Mouse (Mus musculus) liver, embryonic 11.5 days (tissue): ENCODE data around the gene Cabp4. TPM values are rescaled to one million over a fixed set of nuclear protein-coding genes. Genes with fewer than 3 reads are reported as not detected.

Experiments
- ATAC-seq: fragments of 200-750 bp; cut with Nextera tagmentation; replicated peaks from 2 replicates; pipeline ENCODE4 v1.8.0; 2017; ENCODE audit warnings: moderate number of reproducible peaks, mild to moderate bottlenecking, moderate TSS enrichment, moderate library complexity; ENCODE audit not compliant: low FRiP score
- DNase-seq: peaks from one replicate; pipeline ENCODE4 v3.0.0-alpha.2; 2017; ENCODE audit warnings: low spot score
- H3K27ac ChIP-seq: fragments of 300-500 bp; sonication (generic); 2 replicates; pipeline ENCODE4 v1.5.1; 2014; ENCODE audit warnings: mild to moderate bottlenecking, low read depth, low read length, control low read depth
- H3K27me3 ChIP-seq: fragments of 300-500 bp; sonication (generic); replicated peaks from 2 replicates; pipeline ENCODE4 v1.6.1; 2014; ENCODE audit warnings: low read length, mixed read lengths; ENCODE audit not compliant: control insufficient read depth, insufficient read depth
- H3K36me3 ChIP-seq: fragments of 300-500 bp; sonication (generic); 2 replicates; pipeline ENCODE4 v1.6.1; 2014; ENCODE audit warnings: mild to moderate bottlenecking, low read length, moderate library complexity, mixed read lengths; ENCODE audit not compliant: control insufficient read depth, insufficient read depth
- H3K4me1 ChIP-seq: fragments of 300-500 bp; sonication (generic); replicated peaks from 2 replicates; pipeline ENCODE4 v1.6.1; 2014; ENCODE audit warnings: low read length, mixed read lengths; ENCODE audit not compliant: control insufficient read depth, insufficient read depth
- H3K4me2 ChIP-seq: fragments of 300-500 bp; sonication (generic); 2 replicates; pipeline ENCODE4 v1.6.1; 2014; ENCODE audit warnings: mild to moderate bottlenecking, control low read depth, moderate library complexity
- H3K4me3 ChIP-seq: fragments of 300-500 bp; sonication (generic); 2 replicates; pipeline ENCODE4 v1.5.1; 2014; ENCODE audit warnings: low read depth, low read length, control low read depth
- H3K9ac ChIP-seq: fragments of 300-500 bp; sonication (generic); 2 replicates; pipeline ENCODE4 v1.6.1; 2014; ENCODE audit warnings: low read depth, low read length, control low read depth
- H3K9me3 ChIP-seq: fragments of 300-500 bp; sonication (generic); 2 replicates; pipeline ENCODE4 v1.6.1; 2016; ENCODE audit warnings: low read length, inconsistent platforms, mixed read lengths; ENCODE audit not compliant: control insufficient read depth
- WGBS: fragments of 180-500 bp; shearing (Covaris S2); extraction: QIAGEN DNeasy Blood & Tissue Kit; methylation state at CpG from one replicate; pipeline ENCODE4 v1.1.7; 2014; 5-methylcytosine and 5-hydroxymethylcytosine counted together
- polyA plus RNA-seq: library from polyadenylated mRNA; unstranded; fragments of >200 nt; fragmentation: Nextera tagmentation; extraction: Ambion mirVana; gene quantifications from 2 replicates; pipeline ENCODE4 v1.2.1, GENCODE M21; 2014

Gene Cabp4
- polyA plus RNA-seq, 1 experiment from 2014 or later: 0.21 TPM

DNA sequence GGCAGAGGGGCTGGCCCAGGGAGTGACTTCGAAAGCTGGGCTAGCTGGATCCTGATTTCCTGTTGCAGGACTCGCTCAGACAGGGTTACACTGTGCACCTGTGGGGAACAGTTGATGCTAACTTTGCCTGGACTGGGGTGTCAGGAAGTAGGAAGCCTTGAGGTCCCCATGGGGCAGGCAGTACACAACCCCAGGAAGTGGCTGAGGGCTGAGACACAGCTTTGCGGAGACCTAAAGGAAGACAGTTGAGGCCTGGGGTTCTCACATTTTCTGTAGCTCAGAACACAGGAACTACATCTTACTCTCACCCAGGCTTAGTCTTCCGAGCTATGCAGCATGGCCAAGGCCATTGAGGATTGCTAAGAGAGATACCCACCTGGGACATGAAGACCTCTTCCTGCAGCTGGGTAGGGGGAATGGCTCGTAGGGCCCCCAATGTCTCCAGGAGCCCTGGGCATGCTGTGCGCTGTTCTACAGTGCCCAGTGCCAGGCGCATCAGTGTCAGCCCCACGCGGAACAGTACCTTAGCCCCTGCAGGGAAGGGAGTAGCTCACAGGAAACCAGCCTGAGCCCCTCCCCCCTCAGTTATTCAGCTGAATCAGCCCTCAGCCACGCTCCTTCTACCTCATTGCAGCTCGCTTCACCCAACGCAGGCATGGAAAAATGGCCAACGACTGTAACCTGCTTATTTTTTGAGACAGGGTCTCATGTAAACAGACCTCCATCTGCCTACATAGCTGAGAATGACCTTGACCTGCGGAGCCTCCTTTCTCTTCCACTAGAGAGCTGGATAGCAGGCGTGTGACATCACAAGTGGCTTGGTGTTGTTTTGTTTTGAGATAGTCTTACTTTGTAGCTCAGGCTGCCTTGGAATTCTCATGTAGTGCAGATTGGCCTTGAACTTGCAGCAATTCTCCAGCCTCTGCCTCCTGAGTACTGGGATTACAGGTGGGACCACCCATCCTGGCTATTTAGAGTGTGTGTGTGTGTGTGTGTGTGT lies 41.4 kb upstream of the Cabp4 start:
- Histone ChIP-seq H3K4me2 (peak overlapping the region; percentile 24), H3K4me3 (no peak overlapping the region), H3K27ac (peak overlapping the region; percentile 1), H3K9ac (peak overlapping the region; percentile 46; the same call in 1 of the 2 replicates), H3K4me1 (peaks cover 13% of the 10 kb centered on the region; the same call in 1 of the 2 replicates), H3K36me3 (no peaks in the 10 kb centered on the region), H3K27me3 (no peaks in the 10 kb centered on the region), H3K9me3 (no peaks in the 10 kb centered on the region)
- DNase-seq (no peak), ATAC-seq (peak; percentile 14; the same call in 1 of the 2 replicates)
- 46% methylated on average over 15 of the region's 15 CpGs for WGBS

DNA sequence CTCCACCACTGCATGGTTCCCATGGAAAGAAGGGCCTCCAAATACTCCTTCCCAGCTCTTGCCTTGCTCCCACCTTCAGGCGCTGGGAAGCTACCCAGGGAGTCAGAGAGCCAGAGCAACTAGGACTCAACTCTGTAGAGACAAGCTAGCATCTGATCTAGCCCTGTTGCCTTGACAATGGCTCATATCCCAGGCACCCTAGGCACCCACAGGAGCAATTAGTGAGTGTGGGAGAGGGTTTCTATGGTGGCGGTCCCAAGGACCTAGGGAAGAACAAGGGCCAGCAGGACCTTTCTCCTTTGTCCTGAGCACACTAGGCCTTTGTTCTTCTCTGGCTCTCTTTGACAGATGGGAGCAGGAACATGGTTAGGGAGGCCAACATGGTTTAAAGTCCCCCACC lies 39.9 kb upstream of the Cabp4 start:
- H3K9ac ChIP-seq: no peak overlapping the region
- 80% methylated on average over 2 of the region's 2 CpGs for WGBS
- no peaks in the 10 kb centered on the region for H3K27me3 ChIP-seq
- DNase-seq: no peak
- no peak overlapping the region for H3K27ac ChIP-seq
- no peaks in the 10 kb centered on the region for H3K9me3 ChIP-seq
- ATAC-seq: no peak
- peaks cover 13% of the 10 kb centered on the region; the same call in 1 of the 2 replicates for H3K4me1 ChIP-seq
- H3K4me2 ChIP-seq: no peak overlapping the region
- H3K36me3 ChIP-seq: no peaks in the 10 kb centered on the region
- H3K4me3 ChIP-seq: no peak overlapping the region

DNA sequence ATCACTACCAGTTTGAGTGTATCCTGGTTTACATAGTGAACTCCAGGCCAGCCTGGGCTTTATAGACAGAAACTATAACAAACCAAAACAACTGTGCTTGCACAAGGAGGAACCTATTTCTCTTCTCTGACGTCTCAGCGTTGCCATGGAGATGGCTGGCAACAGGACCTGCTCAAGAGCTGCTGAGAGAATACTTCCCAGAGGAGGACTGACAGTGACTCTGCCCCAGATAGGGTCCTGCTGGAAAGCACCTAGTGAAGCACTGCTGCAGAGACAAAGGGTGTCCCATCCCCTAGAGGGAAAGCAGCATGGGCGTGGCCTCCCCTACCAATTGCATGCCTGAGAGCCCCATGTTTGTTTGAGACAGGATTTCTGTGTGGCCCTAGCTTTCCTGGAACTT lies 38.1 kb upstream of the Cabp4 start:
- H3K4me3 ChIP-seq: no peak overlapping the region
- H3K9ac ChIP-seq: no peak overlapping the region
- no peaks in the 10 kb centered on the region for H3K9me3 ChIP-seq
- H3K36me3 ChIP-seq: no peaks in the 10 kb centered on the region
- WGBS: 47% methylated on average over 3 of the region's 3 CpGs
- DNase-seq (no peak), ATAC-seq (no peak)
- H3K4me2 ChIP-seq: no peak overlapping the region
- no peak overlapping the region for H3K27ac ChIP-seq
- peaks cover 13% of the 10 kb centered on the region; the same call in 1 of the 2 replicates for H3K4me1 ChIP-seq
- H3K27me3 ChIP-seq: no peaks in the 10 kb centered on the region

DNA sequence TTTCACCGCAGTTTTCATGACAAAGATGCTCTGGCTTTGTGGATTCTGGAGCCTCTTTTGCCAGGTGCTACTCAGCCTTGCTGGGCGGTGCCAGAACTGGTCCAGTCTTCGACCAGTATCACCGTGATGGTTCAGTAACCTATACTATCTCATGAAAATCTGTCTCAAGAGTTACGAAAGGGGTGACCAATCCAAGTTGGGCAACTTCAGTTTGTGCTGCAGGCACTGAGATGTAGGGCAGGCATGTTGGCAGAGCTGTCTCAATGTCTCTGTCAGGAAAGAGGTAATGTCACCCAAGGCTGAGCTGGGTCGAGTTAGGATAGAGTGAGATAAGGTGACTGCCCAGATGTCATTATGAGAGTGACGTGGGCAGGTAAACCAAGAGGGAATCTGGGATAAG lies 36.6 kb upstream of the Cabp4 start:
- peaks cover 11% of the 10 kb centered on the region; the same call in 1 of the 2 replicates for H3K4me1 ChIP-seq
- WGBS: 84% methylated on average over 7 of the region's 7 CpGs

DNA sequence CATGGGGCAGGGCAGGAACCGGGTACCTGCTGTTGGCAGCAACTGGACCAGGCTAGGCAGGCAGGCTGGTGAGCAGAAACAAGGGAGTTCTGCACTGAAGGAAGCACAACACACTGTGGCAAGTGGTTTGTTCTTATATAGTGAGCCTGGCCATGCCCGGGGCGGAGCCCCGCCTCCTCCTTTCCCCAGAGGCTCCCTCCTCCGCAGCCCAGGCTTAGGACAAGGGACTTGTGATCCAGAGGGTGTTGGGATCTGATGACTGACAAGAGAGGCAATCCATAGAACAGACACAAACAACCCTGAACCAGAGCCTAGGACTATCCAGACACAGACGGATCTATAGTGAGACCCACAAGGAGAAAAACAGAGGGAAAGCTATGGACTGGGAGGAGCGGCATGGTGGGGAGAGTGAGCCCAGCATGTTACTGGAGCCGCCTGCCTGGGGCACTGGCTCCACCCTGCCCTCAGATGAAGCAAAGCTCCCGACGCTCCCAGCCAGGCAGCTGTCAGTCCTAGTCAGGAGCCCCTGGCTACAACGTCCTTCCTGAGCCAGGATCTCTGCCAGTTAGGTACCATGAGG lies 31.6 kb upstream of the Cabp4 start, which contains the start of gene Carns1:
Carns1 (minus strand) TSS at position 112 of the 580 bp plus-strand sequence.
- Histone ChIP-seq H3K4me1 (no peaks in the 10 kb centered on the region), H3K27me3 (no peaks in the 10 kb centered on the region), H3K4me2 (peak within 1 kb of the TSS; percentile 45), H3K9me3 (no peaks in the 10 kb centered on the region), H3K4me3 (no peak within 1 kb of the TSS), H3K9ac (no peak within 1 kb of the TSS), H3K36me3 (no peaks in the 10 kb centered on the region), H3K27ac (no peak within 1 kb of the TSS)
- ATAC-seq (peak; percentile 49), DNase-seq (no peak)
- WGBS: 11% methylated on average over 11 of the region's 11 CpGs

More for the DNA sequence above, 36.6 kb upstream of the Cabp4 start:
- Histone ChIP-seq H3K36me3 (no peaks in the 10 kb centered on the region), H3K27ac (no peak overlapping the region), H3K9me3 (no peaks in the 10 kb centered on the region), H3K9ac (no peak overlapping the region), H3K4me3 (no peak overlapping the region), H3K27me3 (no peaks in the 10 kb centered on the region), H3K4me2 (no peak overlapping the region)
- ATAC-seq: no peak
- no peak for DNase-seq

DNA sequence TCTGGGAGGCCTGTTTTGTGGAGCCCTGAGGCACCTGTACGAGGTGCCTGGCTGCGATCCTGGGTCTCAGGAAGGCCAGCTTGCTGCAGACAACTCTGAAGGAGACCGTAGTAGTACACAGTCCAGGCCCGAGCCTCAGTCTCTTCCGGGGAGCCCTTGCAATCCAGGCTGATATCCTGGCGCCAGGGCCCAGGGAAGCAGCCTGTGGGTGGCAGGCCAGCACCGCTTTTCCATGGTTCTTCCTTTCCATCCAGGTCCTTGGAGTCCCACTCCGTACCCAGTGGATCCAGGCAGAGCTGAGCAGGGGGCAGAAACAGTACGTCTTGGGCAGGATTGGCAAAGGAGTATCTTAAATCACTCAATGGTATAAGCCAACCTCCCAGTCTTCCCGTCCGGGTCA lies 29.1 kb upstream of the Cabp4 start:
- WGBS: 67% methylated on average over 11 of the region's 11 CpGs
- peaks cover 6% of the 10 kb centered on the region for H3K4me1 ChIP-seq
- no peak overlapping the region for H3K9ac ChIP-seq

DNA sequence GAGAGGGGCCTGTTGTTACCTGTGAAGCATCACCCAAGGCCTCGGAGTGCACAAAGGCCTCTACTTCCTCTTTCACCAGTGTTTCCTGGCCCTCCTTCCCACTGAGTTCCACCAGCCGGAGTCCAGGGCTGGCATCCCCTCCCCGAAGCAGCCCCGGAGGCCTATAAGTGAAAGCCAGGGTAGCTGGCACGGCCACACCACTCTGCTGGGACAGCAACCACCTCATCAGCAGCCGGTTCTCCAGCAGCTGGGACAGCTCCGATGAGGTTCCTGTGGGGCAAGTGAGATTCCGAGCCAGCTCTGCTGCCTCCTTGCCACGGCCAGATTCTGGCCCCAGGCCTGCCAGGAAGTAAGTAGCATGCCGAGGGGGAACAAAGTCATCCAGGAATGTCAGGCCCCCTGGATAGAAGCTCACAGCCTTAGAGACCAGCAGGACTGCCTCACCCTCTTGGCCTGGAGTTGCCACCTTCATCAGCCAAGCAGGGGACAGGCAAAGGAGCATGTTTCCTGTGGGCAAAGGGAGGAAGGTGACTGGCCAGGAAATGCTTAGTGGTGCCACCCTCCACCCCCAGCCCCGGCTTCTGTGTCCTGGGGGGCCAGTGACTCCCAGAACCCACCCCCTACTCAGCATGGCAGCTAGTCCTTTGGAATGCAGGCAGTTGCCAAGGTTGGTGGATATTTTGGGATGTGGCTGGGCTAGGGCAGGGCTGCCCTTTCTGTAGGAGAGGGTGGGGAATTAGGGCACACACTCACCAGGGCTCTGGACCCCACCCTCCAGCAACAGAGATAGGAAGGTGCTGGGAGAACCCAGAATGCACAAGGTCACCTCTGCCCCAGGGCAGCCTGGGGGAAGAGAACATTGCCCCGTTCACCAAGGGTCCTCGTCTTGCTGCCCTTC lies 27.8 kb upstream of the Cabp4 start:
- no peak overlapping the region for H3K4me3 ChIP-seq
- 65% methylated on average over 13 of the region's 13 CpGs for WGBS
- H3K27me3 ChIP-seq: no peaks in the 10 kb centered on the region
- peaks cover 6% of the 10 kb centered on the region for H3K4me1 ChIP-seq
- no peak for ATAC-seq
- no peak for DNase-seq
- H3K9me3 ChIP-seq: no peaks in the 10 kb centered on the region
- H3K4me2 ChIP-seq: no peak overlapping the region
- no peaks in the 10 kb centered on the region for H3K36me3 ChIP-seq
- no peak overlapping the region for H3K9ac ChIP-seq
- no peak overlapping the region for H3K27ac ChIP-seq

More for the DNA sequence above, 29.1 kb upstream of the Cabp4 start:
- ATAC-seq (no peak), DNase-seq (no peak)
- H3K4me2 ChIP-seq: no peak overlapping the region
- H3K36me3 ChIP-seq: no peaks in the 10 kb centered on the region
- no peaks in the 10 kb centered on the region for H3K27me3 ChIP-seq
- no peaks in the 10 kb centered on the region for H3K9me3 ChIP-seq
- no peak overlapping the region for H3K27ac ChIP-seq
- H3K4me3 ChIP-seq: no peak overlapping the region

DNA sequence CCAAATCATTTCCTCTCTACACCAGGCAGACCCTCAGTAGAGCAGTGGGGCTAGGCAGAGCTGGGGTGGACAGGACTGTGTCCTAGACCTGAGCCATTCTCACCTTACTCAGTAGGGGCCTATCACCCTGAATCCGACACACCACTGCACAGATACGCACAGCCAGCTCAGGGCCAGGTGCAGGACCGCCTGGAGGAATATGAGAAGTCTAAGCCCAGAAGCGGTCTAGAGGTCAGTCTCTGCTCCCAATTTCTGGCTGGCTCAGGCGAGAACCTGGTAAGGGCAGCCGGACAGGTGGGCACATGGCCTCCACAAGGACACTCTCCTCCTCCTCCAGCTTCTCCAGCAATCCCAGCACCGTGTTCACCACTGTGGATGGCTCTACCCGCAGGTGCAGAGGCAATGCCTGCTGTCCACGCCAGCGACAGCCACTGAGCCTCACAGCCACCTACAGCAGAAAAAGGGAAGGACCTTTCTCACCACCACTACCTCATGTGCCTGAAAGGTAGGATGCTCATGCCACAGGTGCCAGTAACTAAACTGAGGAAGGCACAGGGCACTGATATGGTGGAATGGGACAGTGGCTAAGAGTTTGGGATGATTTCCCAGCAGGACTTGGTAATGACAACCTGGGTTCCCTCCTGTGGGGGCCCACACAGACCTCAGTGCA lies 27.0 kb upstream of the Cabp4 start:
- Histone ChIP-seq H3K9me3 (no peaks in the 10 kb centered on the region), H3K4me1 (peaks cover 6% of the 10 kb centered on the region), H3K4me2 (no peak overlapping the region), H3K36me3 (no peaks in the 10 kb centered on the region), H3K9ac (no peak overlapping the region), H3K27me3 (no peaks in the 10 kb centered on the region), H3K4me3 (no peak overlapping the region), H3K27ac (no peak overlapping the region)
- DNase-seq (no peak), ATAC-seq (no peak)
- 86% methylated on average over 10 of the region's 10 CpGs for WGBS
